Mouse (Mus musculus) heart, embryonic 12.5 days (tissue): ENCODE results near the gene Igf1. TPM values are rescaled to one million over a fixed set of nuclear protein-coding genes. Genes with fewer than 3 reads are reported as not detected.

Experiments used
- ATAC-seq: fragments of 200-750 bp; cut with Nextera tagmentation; 2 replicates; pipeline ENCODE4 v1.8.0; 2017; ENCODE audit warnings: moderate TSS enrichment, moderate library complexity; ENCODE audit not compliant: insufficient number of reproducible peaks, low FRiP score
- H3K27ac ChIP-seq: fragments of 300-500 bp; sonication (generic); 2 replicates; pipeline ENCODE4 v1.5.1; 2016; ENCODE audit warnings: mild to moderate bottlenecking, moderate library complexity; ENCODE audit not compliant: poor library complexity, severe bottlenecking
- H3K27me3 ChIP-seq: fragments of 300-500 bp; sonication (generic); replicated peaks from 2 replicates; pipeline ENCODE4 v1.6.1; 2016; ENCODE audit warnings: mild to moderate bottlenecking, moderate library complexity
- H3K36me3 ChIP-seq: fragments of 300-500 bp; sonication (generic); 2 replicates; pipeline ENCODE4 v1.6.1; 2016; ENCODE audit warnings: mild to moderate bottlenecking, moderate library complexity
- H3K4me1 ChIP-seq: fragments of 300-500 bp; sonication (generic); replicated peaks from 2 replicates; pipeline ENCODE4 v1.6.1; 2016; ENCODE audit warnings: mild to moderate bottlenecking
- H3K4me2 ChIP-seq: fragments of 300-500 bp; sonication (generic); 2 replicates; pipeline ENCODE4 v1.6.1; 2016; ENCODE audit warnings: mild to moderate bottlenecking, moderate library complexity
- H3K4me3 ChIP-seq: fragments of 300-500 bp; sonication (generic); 2 replicates; pipeline ENCODE4 v1.5.1; 2016; ENCODE audit warnings: mild to moderate bottlenecking
- H3K9ac ChIP-seq: fragments of 300-500 bp; sonication (generic); 2 replicates; pipeline ENCODE4 v1.6.1; 2016; ENCODE audit warnings: mild to moderate bottlenecking, moderate library complexity
- H3K9me3 ChIP-seq: fragments of 300-500 bp; sonication (generic); replicated peaks from 2 replicates; pipeline ENCODE4 v1.6.1; 2016; ENCODE audit warnings: mild to moderate bottlenecking, moderate library complexity
- WGBS: fragments of 180-500 bp; shearing (Covaris S2); methylation state at CpG from one replicate; pipeline ENCODE4 v1.1.7; 2016; 5-methylcytosine and 5-hydroxymethylcytosine counted together
- polyA plus RNA-seq: library from polyadenylated mRNA; unstranded; fragments of >200 nt; fragmentation: Nextera tagmentation; extraction: Ambion mirVana; gene quantifications from 2 replicates; pipeline ENCODE4 v1.2.1, GENCODE M21; 2016

Igf1 gene
- polyA plus RNA-seq, 1 experiment from 2014 or later, result 49.9 TPM

- Histone ChIP-seq H3K27ac (peak overlapping the region; percentile 85), H3K36me3 (peaks cover 13% of the 10 kb centered on the region; the same call in 1 of the 2 replicates), H3K4me1 (peaks cover 37% of the 10 kb centered on the region), H3K9me3 (no peaks in the 10 kb centered on the region; the same call in 1 of the 2 replicates), H3K27me3 (no peaks in the 10 kb centered on the region), H3K4me2 (peak overlapping the region; percentile 80), H3K9ac (peak overlapping the region; percentile 82), H3K4me3 (peak overlapping the region; percentile 69)
- no peak for ATAC-seq
- WGBS, result 73% methylated on average over 6 of the region's 6 CpGs
Measured at GRCm38 (mm10) chr10:87861104-87861455, 3.0 kb downstream of the Igf1 start.

- Histone ChIP-seq H3K27ac (peak overlapping the region; percentile 43; the same call in 1 of the 2 replicates), H3K9me3 (no peaks in the 10 kb centered on the region; the same call in 1 of the 2 replicates), H3K4me1 (peaks cover 24% of the 10 kb centered on the region), H3K4me3 (no peak overlapping the region), H3K36me3 (peaks cover 23% of the 10 kb centered on the region), H3K9ac (no peak overlapping the region), H3K4me2 (peak overlapping the region; percentile 12; the same call in 1 of the 2 replicates), H3K27me3 (no peaks in the 10 kb centered on the region)
- WGBS, result 55% methylated on average over 7 of the region's 7 CpGs
- no peak for ATAC-seq
Measured at GRCm38 (mm10) chr10:87862899-87863298, 4.8 kb downstream of the Igf1 start.

- H3K9me3 ChIP-seq, result no peaks in the 10 kb centered on the region; the same call in 1 of the 2 replicates
- H3K36me3 ChIP-seq, result peaks cover 25% of the 10 kb centered on the region
- no peaks in the 10 kb centered on the region for H3K27me3 ChIP-seq
- H3K27ac ChIP-seq, result peak overlapping the region; percentile 43; the same call in 1 of the 2 replicates
- no peak overlapping the region for H3K9ac ChIP-seq
- WGBS, result 68% methylated on average over 4 of the region's 4 CpGs
- ATAC-seq, result no peak
- H3K4me3 ChIP-seq, result no peak overlapping the region
- H3K4me2 ChIP-seq, result peak overlapping the region; percentile 12; the same call in 1 of the 2 replicates
- peaks cover 20% of the 10 kb centered on the region for H3K4me1 ChIP-seq
Measured at GRCm38 (mm10) chr10:87863326-87863725, 5.3 kb downstream of the Igf1 start.

GRCm38 (mm10) chr10:87865712-87866111, 7.6 kb downstream of the Igf1 start:
- peaks cover 17% of the 10 kb centered on the region for H3K4me1 ChIP-seq
- H3K4me3 ChIP-seq, result no peak overlapping the region
- no peak overlapping the region for H3K4me2 ChIP-seq
- H3K9me3 ChIP-seq, result no peaks in the 10 kb centered on the region; the same call in 1 of the 2 replicates
- WGBS, result 85% methylated on average over 9 of the region's 9 CpGs
- no peak overlapping the region for H3K27ac ChIP-seq
- peaks cover 29% of the 10 kb centered on the region for H3K36me3 ChIP-seq
- H3K27me3 ChIP-seq, result no peaks in the 10 kb centered on the region
- no peak for ATAC-seq
- H3K9ac ChIP-seq, result no peak overlapping the region

GRCm38 (mm10) chr10:87866448-87866847, 8.4 kb downstream of the Igf1 start:
- Histone ChIP-seq H3K4me2 (no peak overlapping the region), H3K36me3 (peaks cover 31% of the 10 kb centered on the region), H3K4me3 (no peak overlapping the region), H3K4me1 (peaks cover 15% of the 10 kb centered on the region), H3K27ac (no peak overlapping the region), H3K9ac (no peak overlapping the region), H3K9me3 (no peaks in the 10 kb centered on the region; the same call in 1 of the 2 replicates), H3K27me3 (no peaks in the 10 kb centered on the region)
- no peak for ATAC-seq
- WGBS, result 48% methylated on average over 8 of the region's 8 CpGs

- WGBS, result 76% methylated on average over 2 of the region's 2 CpGs
Measured at GRCm38 (mm10) chr10:87867217-87867616, 9.2 kb downstream of the Igf1 start.

GRCm38 (mm10) chr10:87867631-87868030, 9.6 kb downstream of the Igf1 start:
- Histone ChIP-seq H3K4me2 (no peak overlapping the region), H3K36me3 (peaks cover 30% of the 10 kb centered on the region), H3K9ac (no peak overlapping the region), H3K9me3 (no peaks in the 10 kb centered on the region; the same call in 1 of the 2 replicates), H3K4me3 (no peak overlapping the region), H3K27me3 (no peaks in the 10 kb centered on the region), H3K4me1 (peaks cover 25% of the 10 kb centered on the region), H3K27ac (no peak overlapping the region)
- WGBS, result 83% methylated on average over 4 of the region's 4 CpGs
- ATAC-seq, result no peak

More at GRCm38 (mm10) chr10:87867217-87867616, 9.2 kb downstream of the Igf1 start:
- H3K9me3 ChIP-seq, result no peaks in the 10 kb centered on the region; the same call in 1 of the 2 replicates
- H3K4me2 ChIP-seq, result no peak overlapping the region
- no peak overlapping the region for H3K27ac ChIP-seq
- no peak overlapping the region for H3K4me3 ChIP-seq
- ATAC-seq, result no peak
- H3K27me3 ChIP-seq, result no peaks in the 10 kb centered on the region
- H3K9ac ChIP-seq, result no peak overlapping the region
- H3K4me1 ChIP-seq, result peaks cover 22% of the 10 kb centered on the region
- peaks cover 30% of the 10 kb centered on the region for H3K36me3 ChIP-seq

GRCm38 (mm10) chr10:87868349-87869053, 10.4 kb downstream of the Igf1 start:
- ATAC-seq, result no peak
- H3K4me2 ChIP-seq, result no peak overlapping the region
- H3K9me3 ChIP-seq, result no peaks in the 10 kb centered on the region; the same call in 1 of the 2 replicates
- H3K27ac ChIP-seq, result no peak overlapping the region
- peaks cover 19% of the 10 kb centered on the region for H3K4me1 ChIP-seq
- WGBS, result 81% methylated on average over 9 of the region's 9 CpGs
- H3K36me3 ChIP-seq, result peaks cover 30% of the 10 kb centered on the region
- H3K4me3 ChIP-seq, result no peak overlapping the region
- no peaks in the 10 kb centered on the region for H3K27me3 ChIP-seq
- H3K9ac ChIP-seq, result no peak overlapping the region

- Histone ChIP-seq H3K4me2 (no peak overlapping the region), H3K4me1 (peaks cover 19% of the 10 kb centered on the region), H3K27me3 (no peaks in the 10 kb centered on the region), H3K9ac (no peak overlapping the region), H3K36me3 (peaks cover 30% of the 10 kb centered on the region), H3K4me3 (no peak overlapping the region), H3K9me3 (no peaks in the 10 kb centered on the region; the same call in 1 of the 2 replicates), H3K27ac (no peak overlapping the region)
- WGBS, result 70% methylated on average over 2 of the region's 2 CpGs
- ATAC-seq, result no peak
Measured at GRCm38 (mm10) chr10:87869151-87869550, 11.1 kb downstream of the Igf1 start.

- peaks cover 19% of the 10 kb centered on the region for H3K4me1 ChIP-seq
- 78% methylated on average over 1 of the region's 1 CpGs for WGBS
- peaks cover 28% of the 10 kb centered on the region for H3K36me3 ChIP-seq
- ATAC-seq, result no peak
- H3K4me2 ChIP-seq, result no peak overlapping the region
- H3K4me3 ChIP-seq, result no peak overlapping the region
- H3K9me3 ChIP-seq, result no peaks in the 10 kb centered on the region; the same call in 1 of the 2 replicates
- no peak overlapping the region for H3K27ac ChIP-seq
- no peak overlapping the region for H3K9ac ChIP-seq
- no peaks in the 10 kb centered on the region for H3K27me3 ChIP-seq
Measured at GRCm38 (mm10) chr10:87869691-87870090, 11.6 kb downstream of the Igf1 start.

- H3K9ac ChIP-seq, result no peak overlapping the region
- H3K27me3 ChIP-seq, result no peaks in the 10 kb centered on the region
- H3K4me2 ChIP-seq, result peak overlapping the region; percentile 36
- peaks cover 14% of the 10 kb centered on the region; the same call in 1 of the 2 replicates for H3K36me3 ChIP-seq
- peak overlapping the region; percentile 35 for H3K27ac ChIP-seq
- ATAC-seq, result no peak
- WGBS, result 36% methylated on average over 8 of the region's 8 CpGs
- H3K4me3 ChIP-seq, result no peak overlapping the region
- H3K4me1 ChIP-seq, result peaks cover 15% of the 10 kb centered on the region
- H3K9me3 ChIP-seq, result no peaks in the 10 kb centered on the region; the same call in 1 of the 2 replicates
Measured at GRCm38 (mm10) chr10:87871863-87872647, 14.0 kb downstream of the Igf1 start.
